Mouse (Mus musculus) limb, embryonic 12.5 days (tissue): ENCODE results near the gene Cnp. TPM values are rescaled to one million over a fixed set of nuclear protein-coding genes. Genes with fewer than 3 reads are reported as not detected.
"Not testable (repeated sequence)": the region's sequence is repeated elsewhere in the genome, so short reads cannot be mapped to it uniquely, and the experiment has no call there.

Experiments used
- ATAC-seq: fragments of 200-750 bp; cut with Nextera tagmentation; 2 replicates; pipeline ENCODE4 v1.8.0; 2017; ENCODE audit warnings: low read depth, moderate TSS enrichment; ENCODE audit not compliant: insufficient number of reproducible peaks, insufficient read depth, low FRiP score, low TSS enrichment
- H3K27ac ChIP-seq: fragments of 300-500 bp; sonication (generic); 2 replicates; pipeline ENCODE4 v1.5.1; 2016; ENCODE audit warnings: mild to moderate bottlenecking, moderate library complexity
- H3K27me3 ChIP-seq: fragments of 300-500 bp; sonication (generic); 2 replicates; pipeline ENCODE4 v1.6.1; 2016; ENCODE audit warnings: mild to moderate bottlenecking, moderate library complexity
- H3K36me3 ChIP-seq: fragments of 300-500 bp; sonication (generic); 2 replicates; pipeline ENCODE4 v1.6.1; 2016; ENCODE audit warnings: mild to moderate bottlenecking, moderate library complexity
- H3K4me1 ChIP-seq: fragments of 300-500 bp; sonication (generic); replicated peaks from 2 replicates; pipeline ENCODE4 v1.6.1; 2016
- H3K4me2 ChIP-seq: fragments of 300-500 bp; sonication (generic); 2 replicates; pipeline ENCODE4 v1.6.1; 2016; ENCODE audit warnings: mild to moderate bottlenecking, moderate library complexity
- H3K4me3 ChIP-seq: fragments of 300-500 bp; sonication (generic); replicated peaks from 2 replicates; pipeline ENCODE4 v1.5.1; 2016; ENCODE audit warnings: mild to moderate bottlenecking
- H3K9ac ChIP-seq: fragments of 300-500 bp; sonication (generic); replicated peaks from 2 replicates; pipeline ENCODE4 v1.6.1; 2016; ENCODE audit warnings: mild to moderate bottlenecking, moderate library complexity
- H3K9me3 ChIP-seq: fragments of 300-500 bp; sonication (generic); 2 replicates; pipeline ENCODE4 v1.6.1; 2016; ENCODE audit warnings: mild to moderate bottlenecking, moderate library complexity
- WGBS: fragments of 180-500 bp; shearing (Covaris S2); methylation state at CpG from one replicate; pipeline ENCODE4 v1.1.7; 2016; 5-methylcytosine and 5-hydroxymethylcytosine counted together
- polyA plus RNA-seq: library from polyadenylated mRNA; unstranded; fragments of >200 nt; fragmentation: Nextera tagmentation; extraction: Ambion mirVana; gene quantifications from 2 replicates; pipeline ENCODE4 v1.2.1, GENCODE M21; 2016

Cnp gene
- polyA plus RNA-seq, 1 experiment from 2014 or later: 34.5 TPM

DNA sequence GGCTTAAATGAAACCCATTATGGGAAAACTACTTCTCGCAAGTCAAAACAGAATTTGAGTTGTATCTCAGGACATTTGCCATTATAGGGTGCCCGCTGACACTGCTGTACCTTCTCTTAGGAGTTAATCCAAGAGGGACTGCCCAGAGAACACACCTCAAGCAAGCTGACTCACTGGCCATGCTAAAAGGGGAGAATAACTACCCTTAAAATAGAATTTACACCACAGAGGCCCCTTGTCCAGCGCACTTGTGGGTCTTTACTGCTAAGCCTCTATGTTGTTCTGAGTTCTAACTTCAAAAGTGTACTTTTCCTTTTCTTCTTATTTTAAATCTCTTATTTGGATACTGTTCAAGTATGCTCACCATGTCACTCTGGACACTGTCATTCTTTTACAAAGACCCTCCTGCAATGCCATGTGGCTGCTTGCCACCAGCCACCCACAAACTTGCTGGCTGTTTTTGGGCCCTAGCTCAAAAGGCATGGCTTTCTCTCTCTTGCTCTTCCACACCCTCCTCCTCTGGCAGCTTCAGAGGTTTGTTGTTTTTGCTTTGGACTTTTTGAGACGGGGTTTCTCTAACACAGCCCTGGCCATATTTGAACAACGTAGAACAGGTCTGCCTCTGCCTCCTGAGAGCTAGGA lies 34.8 kb downstream of the Cnp start:
- Histone ChIP-seq H3K9ac (no peak overlapping the region), H3K27ac (no peak overlapping the region), H3K4me1 (peaks cover 2% of the 10 kb centered on the region), H3K4me2 (no peak overlapping the region), H3K4me3 (no peak overlapping the region), H3K27me3 (no peaks in the 10 kb centered on the region), H3K36me3 (peaks cover 39% of the 10 kb centered on the region; the same call in 1 of the 2 replicates), H3K9me3 (no peaks in the 10 kb centered on the region)
- no peak for ATAC-seq
- WGBS: 95% methylated on average over 5 of the region's 5 CpGs

DNA sequence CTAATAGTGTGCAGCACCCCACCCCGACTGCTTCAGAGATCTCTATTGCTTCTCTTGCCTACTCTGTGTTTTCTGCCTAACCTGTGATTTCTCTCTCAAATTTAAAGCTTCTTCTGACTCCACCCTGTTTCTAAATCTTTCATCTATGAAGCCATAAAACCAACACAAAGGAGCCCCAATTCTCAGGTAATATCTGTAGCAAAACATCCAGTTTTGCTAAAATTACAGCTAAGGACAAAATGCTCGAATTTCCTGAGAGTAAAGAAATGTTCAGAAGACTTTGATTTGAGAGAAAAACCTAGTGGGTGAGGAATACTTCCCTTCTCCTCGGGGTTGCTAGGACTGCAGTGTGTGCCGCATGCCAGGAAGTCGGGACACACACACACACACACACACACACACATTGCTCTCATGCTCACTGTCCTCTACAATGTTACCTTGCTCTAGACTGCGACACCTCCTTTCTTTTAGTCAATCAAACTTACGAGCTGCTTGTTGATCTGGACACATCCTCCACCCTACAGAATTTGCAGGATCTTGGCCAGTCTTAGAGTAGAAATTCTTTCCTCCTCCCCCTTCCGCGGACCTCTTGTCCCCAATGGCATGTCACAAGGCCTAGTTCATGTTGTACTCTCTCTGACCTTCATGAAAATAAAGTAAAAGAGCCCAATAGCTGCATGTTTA lies 35.4 kb downstream of the Cnp start:
- peaks cover 39% of the 10 kb centered on the region; the same call in 1 of the 2 replicates for H3K36me3 ChIP-seq
- WGBS: 86% methylated on average over 9 of the region's 9 CpGs
- ATAC-seq: no peak
- H3K4me3 ChIP-seq: no peak overlapping the region
- H3K27me3 ChIP-seq: no peaks in the 10 kb centered on the region
- H3K4me1 ChIP-seq: no peaks in the 10 kb centered on the region
- H3K9me3 ChIP-seq: no peaks in the 10 kb centered on the region
- H3K4me2 ChIP-seq: no peak overlapping the region
- H3K27ac ChIP-seq: no peak overlapping the region
- no peak overlapping the region for H3K9ac ChIP-seq

- H3K27me3 ChIP-seq: no peaks in the 10 kb centered on the region
- no peak overlapping the region for H3K9ac ChIP-seq
- H3K9me3 ChIP-seq: no peaks in the 10 kb centered on the region
- no peak overlapping the region for H3K4me3 ChIP-seq
- H3K27ac ChIP-seq: no peak overlapping the region
- no peak for ATAC-seq
- H3K4me1 ChIP-seq: no peaks in the 10 kb centered on the region; the same call in 1 of the 2 replicates
- no peak overlapping the region for H3K4me2 ChIP-seq
- peaks cover 46% of the 10 kb centered on the region for H3K36me3 ChIP-seq
- WGBS: 89% methylated on average over 6 of the region's 6 CpGs
Measured at GRCm38 (mm10) chr11:100611627-100612026, 36.9 kb downstream of the Cnp start.

- 94% methylated on average over 3 of the region's 3 CpGs for WGBS
- Histone ChIP-seq H3K27me3 (no peaks in the 10 kb centered on the region), H3K36me3 (peaks cover 33% of the 10 kb centered on the region), H3K27ac (no peak overlapping the region), H3K4me3 (no peak overlapping the region), H3K4me1 (peaks cover 8% of the 10 kb centered on the region), H3K4me2 (no peak overlapping the region), H3K9me3 (no peaks in the 10 kb centered on the region), H3K9ac (no peak overlapping the region)
- no peak for ATAC-seq
Measured at GRCm38 (mm10) chr11:100613241-100613640, 38.5 kb downstream of the Cnp start.

DNA sequence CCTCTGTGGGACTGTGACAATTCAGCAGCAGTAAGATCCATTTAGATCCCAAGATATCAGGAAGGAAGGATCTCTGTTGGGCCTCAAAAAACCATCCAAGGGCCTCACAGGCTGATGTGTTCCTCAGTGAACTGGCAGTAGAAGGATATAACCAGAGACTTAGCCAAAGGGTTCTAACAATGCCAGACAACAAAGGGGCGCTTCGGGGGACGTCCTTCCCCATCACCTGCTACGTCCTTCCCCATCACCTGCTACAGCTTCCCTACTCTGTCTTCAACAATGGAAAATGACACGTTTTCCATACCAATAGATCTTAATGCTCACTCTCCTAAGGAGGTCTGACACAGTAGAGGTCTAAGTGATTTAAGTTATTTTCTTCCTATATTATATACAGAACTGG lies 41.6 kb downstream of the Cnp start:
- 91% methylated on average over 5 of the region's 5 CpGs for WGBS
- Histone ChIP-seq H3K4me3 (no peak overlapping the region), H3K4me2 (no peak overlapping the region), H3K27ac (no peak overlapping the region), H3K36me3 (peaks cover 20% of the 10 kb centered on the region), H3K9me3 (no peaks in the 10 kb centered on the region), H3K27me3 (no peaks in the 10 kb centered on the region), H3K4me1 (peaks cover 18% of the 10 kb centered on the region), H3K9ac (no peak overlapping the region)
- ATAC-seq: no peak

DNA sequence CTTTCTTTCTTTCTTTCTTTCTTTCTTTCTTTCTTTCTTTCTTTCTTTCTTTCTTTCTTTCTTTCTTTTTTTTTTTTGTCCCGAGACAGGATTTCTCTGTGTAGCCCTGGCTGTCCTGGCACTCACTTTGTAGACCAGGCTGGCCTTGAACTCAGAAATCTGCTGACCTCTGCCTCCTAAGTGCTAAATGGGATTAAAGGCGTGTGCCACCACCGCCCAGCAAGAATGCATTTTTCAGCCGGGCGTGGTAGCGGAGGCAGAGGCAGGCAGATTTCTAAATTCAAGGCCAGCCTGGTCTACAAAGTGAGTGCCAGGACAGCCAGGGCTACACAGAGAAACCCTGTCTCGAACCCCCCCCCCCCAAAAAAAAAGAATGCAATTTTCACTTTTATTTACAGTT lies 42.1 kb downstream of the Cnp start:
- H3K27me3 ChIP-seq: not testable (repeated sequence)

GRCm38 (mm10) chr11:100617480-100617879 lies 42.8 kb downstream of the Cnp start:
- Histone ChIP-seq H3K27ac (no peak overlapping the region), H3K27me3 (no peaks in the 10 kb centered on the region), H3K36me3 (peaks cover 10% of the 10 kb centered on the region), H3K4me3 (no peak overlapping the region), H3K4me2 (peak overlapping the region; percentile 86), H3K9ac (no peak overlapping the region), H3K9me3 (no peaks in the 10 kb centered on the region), H3K4me1 (peaks cover 18% of the 10 kb centered on the region)
- WGBS: 85% methylated on average over 4 of the region's 4 CpGs
- ATAC-seq: no peak

More for the DNA sequence above, 42.1 kb downstream of the Cnp start:
- H3K27ac ChIP-seq, H3K4me3 ChIP-seq, H3K9ac ChIP-seq, ATAC-seq, H3K9me3 ChIP-seq, H3K4me2 ChIP-seq: not testable (repeated sequence)
- 89% methylated on average over 7 of the region's 7 CpGs for WGBS
- H3K4me1 ChIP-seq: peaks cover 18% of the 10 kb centered on the region
- peaks cover 15% of the 10 kb centered on the region for H3K36me3 ChIP-seq

DNA sequence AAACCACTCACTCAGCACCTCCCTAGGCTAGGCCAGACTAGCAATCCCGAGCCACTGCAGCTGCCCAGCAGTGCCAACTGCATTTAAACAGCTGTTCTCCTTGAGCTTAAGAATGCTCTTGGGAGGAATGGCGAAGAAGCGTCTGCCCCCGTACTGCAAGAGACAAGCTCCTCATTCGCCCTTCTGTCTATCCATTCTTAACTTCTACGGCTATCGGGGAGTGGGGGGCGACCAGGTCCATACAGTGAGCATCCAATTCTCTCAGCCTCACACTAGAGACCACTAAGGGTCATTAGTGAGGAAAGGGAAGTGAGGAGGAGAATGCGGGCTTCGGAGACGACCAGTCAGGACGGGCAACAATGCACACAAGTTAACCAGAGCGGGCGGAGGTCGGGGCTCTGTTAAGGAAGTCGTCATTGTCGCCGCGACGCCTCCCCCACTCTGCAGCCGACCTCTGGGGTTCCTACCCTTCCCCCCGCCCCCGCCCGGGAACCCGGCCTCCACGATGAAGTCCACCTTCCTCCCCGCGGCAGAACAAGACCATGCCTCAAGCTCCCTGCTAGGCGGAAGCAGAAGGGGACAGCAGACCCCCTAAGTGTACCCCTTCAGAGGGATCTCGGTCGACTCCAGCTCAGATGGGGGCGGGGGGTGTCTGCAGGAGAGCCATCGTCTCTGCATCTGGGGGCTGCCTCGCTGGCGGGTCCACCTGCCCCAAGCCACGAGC lies 44.2 kb downstream of the Cnp start, which contains the start of gene Nkiras2:
Nkiras2 (plus strand) TSS at position 484 of the 724 bp plus-strand sequence.
- Histone ChIP-seq H3K36me3 (peaks cover 10% of the 10 kb centered on the region), H3K27ac (peak within 1 kb of the TSS; percentile 93), H3K9ac (peak within 1 kb of the TSS; percentile 89), H3K4me1 (peaks cover 25% of the 10 kb centered on the region), H3K4me2 (peak within 1 kb of the TSS; percentile 86), H3K9me3 (no peaks in the 10 kb centered on the region), H3K4me3 (peak within 1 kb of the TSS; percentile 92), H3K27me3 (no peaks in the 10 kb centered on the region)
- WGBS: 1% methylated on average over 35 of the region's 36 CpGs
- ATAC-seq: peak; percentile 69

- Histone ChIP-seq H3K27ac (peak overlapping the region; percentile 93), H3K9me3 (no peaks in the 10 kb centered on the region), H3K27me3 (no peaks in the 10 kb centered on the region), H3K4me1 (peaks cover 28% of the 10 kb centered on the region), H3K36me3 (peaks cover 15% of the 10 kb centered on the region), H3K4me3 (peak overlapping the region; percentile 92), H3K9ac (peak overlapping the region; percentile 89), H3K4me2 (peak overlapping the region; percentile 86)
- under 1% methylated on average over 39 of the region's 40 CpGs for WGBS
- peak; percentile 97 for ATAC-seq
Measured at GRCm38 (mm10) chr11:100619485-100619975, 44.8 kb downstream of the Cnp start.

DNA sequence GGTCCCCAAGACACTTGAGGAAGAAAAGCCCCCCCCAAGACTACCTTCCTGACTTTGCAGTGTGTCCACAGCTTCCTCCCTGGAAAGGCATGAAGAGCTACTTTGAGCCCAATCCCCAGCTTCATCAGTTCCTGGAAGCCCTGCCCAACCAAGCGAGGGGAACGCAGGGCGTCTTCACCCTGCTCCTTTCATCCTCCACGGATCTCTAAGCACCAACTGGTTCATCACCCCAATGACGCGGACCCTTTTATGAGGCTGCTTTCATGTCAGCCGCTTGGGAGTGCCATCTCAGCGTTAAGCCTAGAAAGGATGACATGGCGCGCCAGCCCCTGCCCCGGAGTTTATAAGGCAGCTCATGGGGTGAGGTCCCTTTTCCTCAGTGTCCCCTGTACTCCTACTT lies 45.3 kb downstream of the Cnp start, which contains the start of gene Dnajc7:
Dnajc7 (minus strand) TSS at position 187 of the 400 bp plus-strand sequence.
- peak within 1 kb of the TSS; percentile 92 for H3K4me3 ChIP-seq
- H3K4me1 ChIP-seq: peaks cover 28% of the 10 kb centered on the region
- WGBS: 2% methylated on average over 11 of the region's 11 CpGs
- peaks cover 19% of the 10 kb centered on the region for H3K36me3 ChIP-seq
- no peaks in the 10 kb centered on the region for H3K27me3 ChIP-seq
- ATAC-seq: no peak
- H3K27ac ChIP-seq: peak within 1 kb of the TSS; percentile 93
- H3K9ac ChIP-seq: peak within 1 kb of the TSS; percentile 89
- no peaks in the 10 kb centered on the region for H3K9me3 ChIP-seq
- H3K4me2 ChIP-seq: peak within 1 kb of the TSS; percentile 86

GRCm38 (mm10) chr11:100622714-100623113 lies 48.0 kb downstream of the Cnp start:
- no peaks in the 10 kb centered on the region for H3K9me3 ChIP-seq
- peak; percentile 65 for ATAC-seq
- peak overlapping the region; percentile 67 for H3K4me2 ChIP-seq
- H3K9ac ChIP-seq: peak overlapping the region; percentile 78
- WGBS: under 1% methylated on average over 24 of the region's 24 CpGs
- H3K27ac ChIP-seq: peak overlapping the region; percentile 83
- peaks cover 36% of the 10 kb centered on the region for H3K36me3 ChIP-seq
- H3K27me3 ChIP-seq: no peaks in the 10 kb centered on the region
- peak overlapping the region; percentile 77 for H3K4me3 ChIP-seq
- peaks cover 25% of the 10 kb centered on the region for H3K4me1 ChIP-seq
